Mouse (Mus musculus): Measurements from ENCODE around the gene Pank4.

- TF ChIP-seq ZNF384 (IDR thresholded peaks at IDR 0.05; ENCODE audit: low read depth, low read length), result no peak
- TF ChIP-seq ZC3H11A (IDR thresholded peaks at IDR 0.05; ENCODE audit: borderline replicate concordance, low read depth, low read length), result no peak
- no peak for TF ChIP-seq HCFC1 (IDR thresholded peaks at IDR 0.05; ENCODE audit: borderline replicate concordance, insufficient read depth, low read length)
- no peak for TF ChIP-seq MAFK (IDR thresholded peaks at IDR 0.05; ENCODE audit: insufficient read depth, low read depth, low read length)
Observed at GRCm38 (mm10) chr4:155020141-155020540, 56.2 kb downstream of the Pank4 start.
